Mouse (Mus musculus) lung, postnatal 0 days (tissue): Measurements from ENCODE around the gene Gpm6b. TPM values are rescaled to one million over a fixed set of nuclear protein-coding genes. Genes with fewer than 3 reads are reported as not detected.

Source experiments
- ATAC-seq: fragments of 200-750 bp; cut with Nextera tagmentation; 2 replicates; pipeline ENCODE4 v1.8.0; 2017; ENCODE audit warnings: moderate library complexity
- DNase-seq: peaks from one replicate; pipeline ENCODE4 v3.0.0-alpha.2; 2016; ENCODE audit warnings: low spot score
- H3K27ac ChIP-seq: fragments of 300-500 bp; sonication (generic); 2 replicates; pipeline ENCODE4 v1.5.1; 2014; ENCODE audit warnings: antibody characterized with exemption, mild to moderate bottlenecking, low read length, mixed read lengths
- H3K27me3 ChIP-seq: fragments of 300-500 bp; sonication (generic); replicated peaks from 2 replicates; pipeline ENCODE4 v1.6.1; 2014; ENCODE audit warnings: low read length, mixed read lengths; ENCODE audit not compliant: insufficient read depth
- H3K36me3 ChIP-seq: fragments of 300-500 bp; sonication (generic); 2 replicates; pipeline ENCODE4 v1.6.1; 2014; ENCODE audit warnings: low read length, mixed read lengths; ENCODE audit not compliant: insufficient read depth
- H3K4me1 ChIP-seq: fragments of 300-500 bp; sonication (generic); 2 replicates; pipeline ENCODE4 v1.6.1; 2014; ENCODE audit warnings: antibody characterized with exemption, low read depth, low read length, mixed read lengths; ENCODE audit not compliant: insufficient read depth
- H3K4me2 ChIP-seq: fragments of 300-500 bp; sonication (generic); replicated peaks from 2 replicates; pipeline ENCODE4 v1.6.1; 2014; ENCODE audit warnings: low read depth, mild to moderate bottlenecking, low read length, moderate library complexity, mixed read lengths
- H3K4me3 ChIP-seq: fragments of 300-500 bp; sonication (generic); 2 replicates; pipeline ENCODE4 v1.5.1; 2014; ENCODE audit warnings: low read depth, low read length
- H3K9ac ChIP-seq: fragments of 300-500 bp; sonication (generic); replicated peaks from 2 replicates; pipeline ENCODE4 v1.6.1; 2014; ENCODE audit warnings: low read depth, mild to moderate bottlenecking
- H3K9me3 ChIP-seq: fragments of 300-500 bp; sonication (generic); 2 replicates; pipeline ENCODE4 v1.6.1; 2016; ENCODE audit warnings: low read length, mixed read lengths
- CTCF ChIP-seq: IDR thresholded peaks from 2 replicates; pipeline ENCODE4 v1.5.1; 2016; ENCODE audit warnings: antibody characterized with exemption, mild to moderate bottlenecking
- EP300 ChIP-seq: IDR thresholded peaks from 2 replicates; pipeline ENCODE4 v1.6.1; 2016; ENCODE audit warnings: antibody characterized with exemption, mild to moderate bottlenecking, control low read depth
- WGBS: fragments of 180-500 bp; shearing (Covaris S2); extraction: QIAGEN DNeasy Blood & Tissue Kit; methylation state at CpG from one replicate; pipeline ENCODE4 v1.1.7; 2014; 5-methylcytosine and 5-hydroxymethylcytosine counted together
- polyA plus RNA-seq: library from polyadenylated mRNA; unstranded; fragments of >200 nt; fragmentation: Nextera tagmentation; extraction: Ambion mirVana; gene quantifications from 2 replicates; pipeline ENCODE4 v1.2.1, GENCODE M21; 2015

Gene Gpm6b
- polyA plus RNA-seq = 42.4 and 47.9 TPM in 2 replicates

DNA sequence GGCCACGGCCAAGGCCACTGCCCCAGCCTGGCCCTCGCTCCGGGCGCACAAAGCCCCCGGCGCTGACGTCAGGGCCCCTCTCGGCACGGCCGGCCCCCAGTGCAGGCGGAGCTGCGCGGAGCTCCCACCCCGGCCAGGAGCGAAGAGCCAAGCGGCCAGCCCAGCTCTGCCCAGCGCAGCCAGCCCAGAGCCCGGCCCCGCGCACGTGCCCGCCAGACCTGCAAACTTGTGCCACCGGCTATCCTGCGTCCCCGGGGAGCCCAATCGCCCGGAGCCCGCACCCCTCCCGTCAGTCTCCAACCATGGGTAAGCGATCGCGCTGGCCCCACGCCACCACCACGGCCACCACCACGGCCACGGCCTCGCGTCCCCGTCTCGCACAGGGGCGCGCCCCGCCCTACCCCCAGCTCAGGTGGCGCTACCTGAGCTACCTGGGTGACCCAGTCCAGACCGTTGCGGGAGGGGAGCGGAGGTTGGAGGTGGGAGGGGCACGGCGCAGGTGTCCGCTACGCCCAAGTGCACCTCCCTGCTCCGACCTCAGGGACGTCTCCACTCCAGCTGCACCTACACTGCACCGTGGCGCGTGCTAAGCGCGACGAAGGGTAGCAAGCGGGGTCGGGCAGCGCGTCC, at the start of gene Gpm6b:
TSS of gene Gpm6b (plus strand) at position 81 of the 630 bp plus-strand sequence.
- no peaks in the 10 kb centered on the region for H3K4me1 ChIP-seq
- 21% methylated on average over 30 of the region's 63 CpGs for WGBS
- no peaks in the 10 kb centered on the region for H3K36me3 ChIP-seq
- ATAC-seq (peak; percentile 94), DNase-seq (peak; percentile 71)
- H3K4me3 ChIP-seq = peak within 1 kb of the TSS; percentile 52
- H3K27me3 ChIP-seq = no peaks in the 10 kb centered on the region
- H3K27ac ChIP-seq = no peak within 1 kb of the TSS
- no peak for TF ChIP-seq CTCF
- no peak for TF ChIP-seq EP300
- 0 out of 2 replicates have a peak within 1 kb of the TSS, but pooled peaks have one; percentile 12 for H3K9ac ChIP-seq
- H3K9me3 ChIP-seq = no peaks in the 10 kb centered on the region
- H3K4me2 ChIP-seq = peak within 1 kb of the TSS; percentile 78

DNA sequence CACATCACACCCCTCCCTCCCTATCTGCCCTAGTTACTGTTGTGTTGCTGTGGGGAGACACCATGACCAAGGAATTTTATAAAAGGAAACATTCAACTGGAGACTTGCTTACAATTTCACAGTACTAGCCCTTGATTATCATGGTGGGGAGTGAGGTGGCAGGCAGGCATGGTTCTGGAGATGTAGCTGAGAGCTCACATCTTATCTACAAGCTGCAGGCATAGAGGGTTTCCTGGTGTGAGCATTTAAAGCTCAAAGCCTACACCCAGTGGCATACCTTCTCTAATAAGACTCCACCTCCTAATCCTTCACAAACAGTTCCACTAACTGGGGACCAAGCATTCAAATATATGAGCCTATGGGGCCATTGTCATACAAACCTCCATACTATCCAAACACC, 42.4 kb upstream of the Gpm6b start:
- TF ChIP-seq CTCF = no peak
- H3K4me1 ChIP-seq = no peaks in the 10 kb centered on the region
- ATAC-seq (no peak), DNase-seq (no peak)
- H3K27me3 ChIP-seq = no peaks in the 10 kb centered on the region
- H3K36me3 ChIP-seq = no peaks in the 10 kb centered on the region
- H3K27ac ChIP-seq = no peak overlapping the region
- no peak overlapping the region for H3K4me3 ChIP-seq
- no peaks in the 10 kb centered on the region for H3K9me3 ChIP-seq
- no peak overlapping the region for H3K9ac ChIP-seq
- no peak overlapping the region for H3K4me2 ChIP-seq

DNA sequence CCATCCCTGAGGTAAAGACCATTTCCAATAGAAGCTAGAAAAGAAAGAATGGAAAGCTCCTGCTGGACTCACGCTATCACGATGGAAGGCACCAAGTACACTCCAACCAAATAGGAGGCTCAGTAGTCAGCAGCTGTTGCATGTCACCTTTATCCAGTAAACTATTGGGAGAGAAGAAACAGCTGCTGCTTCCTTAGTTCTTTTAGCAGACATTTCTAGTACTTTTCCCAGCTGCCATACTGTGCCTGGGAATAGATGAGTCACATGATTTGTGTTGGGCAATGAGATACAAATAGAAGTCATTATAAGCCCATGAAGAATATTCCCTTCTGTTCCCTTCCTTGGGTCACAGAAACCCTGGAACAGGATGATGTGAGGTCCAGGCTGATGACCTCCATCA, 40.4 kb upstream of the Gpm6b start:
- Histone ChIP-seq H3K9ac (no peak overlapping the region), H3K36me3 (no peaks in the 10 kb centered on the region), H3K4me3 (no peak overlapping the region), H3K4me1 (no peaks in the 10 kb centered on the region), H3K9me3 (no peaks in the 10 kb centered on the region), H3K27me3 (no peaks in the 10 kb centered on the region), H3K27ac (no peak overlapping the region), H3K4me2 (no peak overlapping the region)
- peak; percentile 78 for DNase-seq
- 70% methylated on average over 2 of the region's 2 CpGs for WGBS
- ATAC-seq = peak; percentile 84
- TF ChIP-seq EP300 (peak; percentile 34; the same call in 1 of the 2 replicates), CTCF (no peak)

DNA sequence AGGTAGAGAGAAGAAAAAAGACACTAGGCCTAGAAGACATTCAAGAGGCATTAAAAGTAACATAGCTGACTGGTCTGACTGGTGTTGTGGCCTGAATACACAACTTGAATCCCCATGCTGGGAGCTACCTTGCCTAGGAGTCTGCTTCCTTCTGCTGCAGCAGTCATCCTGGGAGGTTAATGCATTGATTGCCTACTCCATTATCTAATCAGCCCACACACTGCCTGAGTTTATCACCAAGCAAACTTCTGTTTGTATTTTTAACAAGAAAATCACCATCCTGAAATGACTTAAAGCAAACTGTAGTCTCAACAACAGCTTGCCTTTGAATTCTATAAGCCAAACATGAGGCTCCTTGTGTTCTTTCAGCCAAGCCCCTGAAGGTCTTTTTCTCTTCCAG, 38.9 kb upstream of the Gpm6b start:
- Histone ChIP-seq H3K9me3 (no peaks in the 10 kb centered on the region), H3K4me3 (no peak overlapping the region), H3K9ac (no peak overlapping the region), H3K27ac (no peak overlapping the region), H3K4me1 (no peaks in the 10 kb centered on the region), H3K4me2 (no peak overlapping the region), H3K27me3 (no peaks in the 10 kb centered on the region), H3K36me3 (no peaks in the 10 kb centered on the region)
- TF ChIP-seq EP300 (no peak), CTCF (no peak)
- ATAC-seq (no peak), DNase-seq (no peak)

DNA sequence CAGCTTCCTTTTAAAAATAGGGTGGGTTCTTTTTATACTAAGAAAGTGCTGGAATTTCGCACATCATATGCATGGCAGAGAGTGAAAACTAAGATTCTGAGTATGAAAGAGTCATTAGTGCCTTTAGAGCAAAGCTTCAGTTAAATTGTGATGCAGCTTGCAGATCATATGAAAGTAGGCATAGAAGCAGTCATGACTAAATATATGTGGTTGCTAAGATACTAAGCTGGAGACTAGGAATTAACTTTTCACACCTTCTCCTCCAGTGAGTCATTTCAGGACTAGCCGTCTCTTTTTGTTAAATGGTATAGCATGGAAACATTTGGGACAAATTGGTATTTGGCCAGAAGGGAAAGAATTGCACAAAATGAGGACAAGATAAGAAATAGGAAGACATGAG, 24.1 kb upstream of the Gpm6b start:
- no peaks in the 10 kb centered on the region for H3K27me3 ChIP-seq
- H3K36me3 ChIP-seq = no peaks in the 10 kb centered on the region
- H3K9ac ChIP-seq = no peak overlapping the region
- no peak overlapping the region for H3K27ac ChIP-seq
- no peaks in the 10 kb centered on the region for H3K9me3 ChIP-seq
- 64% methylated on average over 2 of the region's 2 CpGs for WGBS
- no peak for TF ChIP-seq EP300
- TF ChIP-seq CTCF = no peak
- no peak overlapping the region for H3K4me2 ChIP-seq
- H3K4me1 ChIP-seq = no peaks in the 10 kb centered on the region
- ATAC-seq = no peak
- H3K4me3 ChIP-seq = no peak overlapping the region
- peak; percentile 8 for DNase-seq

DNA sequence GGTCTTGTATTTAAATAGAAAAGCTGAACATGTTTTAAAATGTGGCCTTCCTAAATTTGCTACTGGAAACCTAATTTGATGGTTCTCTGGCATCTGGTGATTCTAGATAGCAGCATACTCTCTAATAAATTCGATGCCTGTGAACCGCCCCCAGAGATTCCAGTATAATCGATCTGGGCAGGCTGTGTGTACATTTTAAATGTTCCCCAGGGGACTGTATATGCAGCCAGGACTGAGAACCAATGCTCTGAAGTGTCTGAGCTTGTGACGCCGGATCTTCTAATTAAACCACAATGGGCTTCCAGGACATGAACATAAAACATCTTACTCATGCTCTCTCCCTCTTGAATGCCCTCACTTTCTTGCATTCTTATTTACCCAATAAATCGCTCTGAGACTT, 22.5 kb upstream of the Gpm6b start:
- Histone ChIP-seq H3K4me2 (no peak overlapping the region), H3K4me1 (no peaks in the 10 kb centered on the region), H3K9me3 (no peaks in the 10 kb centered on the region), H3K36me3 (no peaks in the 10 kb centered on the region), H3K4me3 (no peak overlapping the region), H3K27me3 (no peaks in the 10 kb centered on the region), H3K9ac (no peak overlapping the region), H3K27ac (no peak overlapping the region)
- TF ChIP-seq EP300 (no peak), CTCF (no peak)
- ATAC-seq = no peak
- WGBS = 73% methylated on average over 6 of the region's 6 CpGs
- no peak for DNase-seq

DNA sequence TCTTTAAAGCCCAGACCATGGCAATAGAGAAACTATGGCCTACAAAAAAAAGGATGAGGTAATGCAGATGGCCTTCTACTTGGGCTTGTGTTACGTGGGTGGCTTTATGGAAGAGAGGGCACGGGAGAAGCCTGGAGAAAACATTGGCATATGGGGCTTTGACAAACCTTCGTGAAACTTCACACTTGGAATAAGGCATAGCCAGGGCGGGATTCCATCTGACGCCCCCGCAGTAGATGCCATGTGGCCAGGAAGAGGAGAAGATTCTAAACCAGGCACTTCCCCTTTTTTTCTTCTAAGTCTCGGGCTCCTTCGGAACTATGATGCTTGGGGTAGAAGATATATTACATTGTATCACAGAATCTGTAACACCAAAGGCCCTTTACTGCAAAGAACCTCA, 22.0 kb upstream of the Gpm6b start:
- TF ChIP-seq EP300 (no peak), CTCF (no peak)
- 91% methylated on average over 8 of the region's 8 CpGs for WGBS
- ATAC-seq (no peak), DNase-seq (no peak)
- H3K27me3 ChIP-seq = no peaks in the 10 kb centered on the region
- H3K4me2 ChIP-seq = no peak overlapping the region
- H3K36me3 ChIP-seq = no peaks in the 10 kb centered on the region
- no peak overlapping the region for H3K27ac ChIP-seq
- H3K9ac ChIP-seq = no peak overlapping the region
- no peaks in the 10 kb centered on the region for H3K4me1 ChIP-seq
- no peaks in the 10 kb centered on the region for H3K9me3 ChIP-seq
- H3K4me3 ChIP-seq = no peak overlapping the region
